Mouse (Mus musculus): ENCODE measurements around the gene Btnl6. TPM values are rescaled to one million over a fixed set of nuclear protein-coding genes. Genes with fewer than 3 reads are reported as not detected.
"Not testable (repeated sequence)": the region's sequence is repeated elsewhere in the genome, so short reads cannot be mapped to it uniquely, and the experiment has no call there.

Btnl6 gene
- polyA plus RNA-seq, 1 experiment from 2014 or later: not detected

GRCm38 (mm10) chr17:34496539-34496938, 20.6 kb downstream of the Btnl6 start:
- Histone ChIP-seq H3K4me3 (replicated peaks) (no peak overlapping the region), H3K9me3 (replicated peaks) (no peaks in the 10 kb centered on the region), H3K9ac (no peak overlapping the region), H3K27ac (no peak overlapping the region), H3K36me3 (no peaks in the 10 kb centered on the region), H3K4me2 (no peak overlapping the region), H3K4me1 (no peaks in the 10 kb centered on the region), H3K27me3 (no peaks in the 10 kb centered on the region)
- 58% methylated on average over 2 of the region's 2 CpGs for WGBS
- no peak for ATAC-seq (replicated peaks; ENCODE audit: low FRiP score)

GRCm38 (mm10) chr17:34495156-34495555, 22.0 kb downstream of the Btnl6 start:
- not testable (repeated sequence) for H3K36me3 ChIP-seq; H3K4me3 ChIP-seq (replicated peaks); H3K27me3 ChIP-seq; ATAC-seq (replicated peaks; ENCODE audit: low FRiP score); H3K4me2 ChIP-seq; H3K4me1 ChIP-seq; H3K27ac ChIP-seq; H3K9me3 ChIP-seq (replicated peaks); H3K9ac ChIP-seq
- WGBS: 81% methylated on average over 2 of the region's 2 CpGs

GRCm38 (mm10) chr17:34492796-34493195, 24.4 kb downstream of the Btnl6 start:
- H3K27ac ChIP-seq: no peak overlapping the region
- H3K9ac ChIP-seq: no peak overlapping the region
- H3K27me3 ChIP-seq: no peaks in the 10 kb centered on the region
- no peaks in the 10 kb centered on the region for H3K36me3 ChIP-seq
- H3K4me2 ChIP-seq: no peak overlapping the region
- no peaks in the 10 kb centered on the region for H3K9me3 ChIP-seq (replicated peaks)
- no peak overlapping the region for H3K4me3 ChIP-seq (replicated peaks)
- no peak for ATAC-seq (replicated peaks; ENCODE audit: low FRiP score)
- no peaks in the 10 kb centered on the region for H3K4me1 ChIP-seq

- not testable (repeated sequence) for H3K9ac ChIP-seq; H3K27me3 ChIP-seq; ATAC-seq (replicated peaks; ENCODE audit: low FRiP score); H3K4me2 ChIP-seq; H3K36me3 ChIP-seq; H3K4me1 ChIP-seq; H3K9me3 ChIP-seq (replicated peaks); H3K4me3 ChIP-seq (replicated peaks); H3K27ac ChIP-seq
- WGBS: 78% methylated on average over 5 of the region's 5 CpGs
Observed at GRCm38 (mm10) chr17:34477238-34478013, 39.7 kb downstream of the Btnl6 start, which contains the start of gene Btnl4. Gene Btnl4 (minus strand): TSS chr17:34477318.

GRCm38 (mm10) chr17:34476427-34476826, 40.7 kb downstream of the Btnl6 start:
- Histone ChIP-seq H3K9ac (no peak overlapping the region), H3K4me1 (no peaks in the 10 kb centered on the region), H3K9me3 (replicated peaks) (no peaks in the 10 kb centered on the region), H3K4me3 (replicated peaks) (no peak overlapping the region), H3K4me2 (no peak overlapping the region), H3K27ac (no peak overlapping the region), H3K27me3 (no peaks in the 10 kb centered on the region), H3K36me3 (no peaks in the 10 kb centered on the region)
- WGBS: 92% methylated on average over 1 of the region's 2 CpGs
- no peak for ATAC-seq (replicated peaks; ENCODE audit: low FRiP score)

- no peak for ATAC-seq (replicated peaks; ENCODE audit: low FRiP score)
Observed at GRCm38 (mm10) chr17:34475060-34475459, 42.1 kb downstream of the Btnl6 start.

GRCm38 (mm10) chr17:34470491-34470890, 46.7 kb downstream of the Btnl6 start:
- WGBS: 80% methylated on average over 2 of the region's 2 CpGs
- no peak for ATAC-seq (replicated peaks; ENCODE audit: low FRiP score)
- no peaks in the 10 kb centered on the region for H3K36me3 ChIP-seq

More at GRCm38 (mm10) chr17:34475060-34475459, 42.1 kb downstream of the Btnl6 start:
- H3K27ac ChIP-seq: no peak overlapping the region
- WGBS: 74% methylated on average over 3 of the region's 3 CpGs
- H3K9me3 ChIP-seq (replicated peaks): no peaks in the 10 kb centered on the region
- no peak overlapping the region for H3K4me3 ChIP-seq (replicated peaks)
- 0 out of 2 replicates have a peak, but pooled peaks cover 1% of the 10 kb centered on the region for H3K27me3 ChIP-seq
- H3K4me2 ChIP-seq: no peak overlapping the region
- H3K36me3 ChIP-seq: no peaks in the 10 kb centered on the region
- H3K9ac ChIP-seq: no peak overlapping the region
- no peaks in the 10 kb centered on the region for H3K4me1 ChIP-seq

GRCm38 (mm10) chr17:34465906-34466305, 51.2 kb downstream of the Btnl6 start:
- H3K4me2 ChIP-seq; H3K36me3 ChIP-seq; H3K27ac ChIP-seq; H3K9ac ChIP-seq; ATAC-seq (replicated peaks; ENCODE audit: low FRiP score); H3K4me3 ChIP-seq (replicated peaks); H3K4me1 ChIP-seq; H3K27me3 ChIP-seq; H3K9me3 ChIP-seq (replicated peaks): not testable (repeated sequence)

More at GRCm38 (mm10) chr17:34470491-34470890, 46.7 kb downstream of the Btnl6 start:
- H3K27me3 ChIP-seq: 0 out of 2 replicates have a peak, but pooled peaks cover 3% of the 10 kb centered on the region
- H3K4me2 ChIP-seq: no peak overlapping the region
- no peak overlapping the region for H3K27ac ChIP-seq
- no peaks in the 10 kb centered on the region for H3K9me3 ChIP-seq (replicated peaks)
- no peak overlapping the region for H3K4me3 ChIP-seq (replicated peaks)
- no peak overlapping the region for H3K9ac ChIP-seq
- H3K4me1 ChIP-seq: no peaks in the 10 kb centered on the region

GRCm38 (mm10) chr17:34459255-34459654, 57.9 kb downstream of the Btnl6 start:
- no peak overlapping the region for H3K9ac ChIP-seq
- H3K4me3 ChIP-seq (replicated peaks): no peak overlapping the region
- no peaks in the 10 kb centered on the region for H3K36me3 ChIP-seq
- no peaks in the 10 kb centered on the region for H3K9me3 ChIP-seq (replicated peaks)
- 86% methylated on average over 3 of the region's 3 CpGs for WGBS
- H3K27me3 ChIP-seq: no peaks in the 10 kb centered on the region
- no peak overlapping the region for H3K4me2 ChIP-seq
- ATAC-seq (replicated peaks; ENCODE audit: low FRiP score): no peak
- H3K4me1 ChIP-seq: no peaks in the 10 kb centered on the region
- no peak overlapping the region for H3K27ac ChIP-seq

Other genes with a start within 250 kb of the Btnl6 start
- 2.1 and 2.3 TPM in 2 replicates for gene H2-Aa, start 229.5 kb downstream of the Btnl6 start, polyA plus RNA-seq (2015; fragmentation: Nextera tagmentation; extraction: Ambion mirVana)
- gene H2-Eb1, start 211.5 kb downstream of the Btnl6 start, polyA plus RNA-seq (2015; fragmentation: Nextera tagmentation; extraction: Ambion mirVana): 6.2 and 6.9 TPM in 2 replicates
- gene H2-Eb2, start 191.7 kb downstream of the Btnl6 start, polyA plus RNA-seq (2015; fragmentation: Nextera tagmentation; extraction: Ambion mirVana): not detected in 2 replicates
- 0.08 and 0.16 TPM in 2 replicates for gene Btnl2, start 162.5 kb downstream of the Btnl6 start, polyA plus RNA-seq (2015; fragmentation: Nextera tagmentation; extraction: Ambion mirVana)
- gene Btnl1, start 140.2 kb downstream of the Btnl6 start, polyA plus RNA-seq (2015; fragmentation: Nextera tagmentation; extraction: Ambion mirVana): not detected in 2 replicates
- 0.32 and 0.77 TPM in 2 replicates for gene BC051142, start 118.5 kb downstream of the Btnl6 start, polyA plus RNA-seq (2015; fragmentation: Nextera tagmentation; extraction: Ambion mirVana)
- gene Btnl4, start 40.0 kb downstream of the Btnl6 start, polyA plus RNA-seq (2015; fragmentation: Nextera tagmentation; extraction: Ambion mirVana): 0.09 TPM in 1 of 2 replicates, not detected in the other
- 8.7 and 11.8 TPM in 2 replicates for gene Notch4, start 46.9 kb upstream of the Btnl6 start, polyA plus RNA-seq (2015; fragmentation: Nextera tagmentation; extraction: Ambion mirVana)
- 20.8 and 22.6 TPM in 2 replicates for gene Gpsm3, start 72.5 kb upstream of the Btnl6 start, polyA plus RNA-seq (2015; fragmentation: Nextera tagmentation; extraction: Ambion mirVana)
- gene Pbx2, start 73.9 kb upstream of the Btnl6 start, polyA plus RNA-seq (2015; fragmentation: Nextera tagmentation; extraction: Ambion mirVana): 14.9 and 16.7 TPM in 2 replicates
- 6.5 and 7.5 TPM in 2 replicates for gene Ager, start 80.5 kb upstream of the Btnl6 start, polyA plus RNA-seq (2015; fragmentation: Nextera tagmentation; extraction: Ambion mirVana)
- 166 and 168 TPM in 2 replicates for gene Rnf5, start 86.3 kb upstream of the Btnl6 start, polyA plus RNA-seq (2015; fragmentation: Nextera tagmentation; extraction: Ambion mirVana)
- gene Agpat1, start 86.9 kb upstream of the Btnl6 start, polyA plus RNA-seq (2015; fragmentation: Nextera tagmentation; extraction: Ambion mirVana): 60.8 and 72.2 TPM in 2 replicates
- 3.5 and 4.4 TPM in 2 replicates for gene Egfl8, start 98.6 kb upstream of the Btnl6 start, polyA plus RNA-seq (2015; fragmentation: Nextera tagmentation; extraction: Ambion mirVana)
- 36.5 and 39.1 TPM in 2 replicates for gene Ppt2, start 111.2 kb upstream of the Btnl6 start, polyA plus RNA-seq (2015; fragmentation: Nextera tagmentation; extraction: Ambion mirVana)
- 0.24 and 0.35 TPM in 2 replicates for gene Prrt1, start 112.2 kb upstream of the Btnl6 start, polyA plus RNA-seq (2015; fragmentation: Nextera tagmentation; extraction: Ambion mirVana)
- 17.2 and 18.4 TPM in 2 replicates for gene Fkbpl, start 127.4 kb upstream of the Btnl6 start, polyA plus RNA-seq (2015; fragmentation: Nextera tagmentation; extraction: Ambion mirVana)
- 86.2 and 98.2 TPM in 2 replicates for gene Atf6b, start 129.8 kb upstream of the Btnl6 start, polyA plus RNA-seq (2015; fragmentation: Nextera tagmentation; extraction: Ambion mirVana)
- gene Tnxb, start 153.2 kb upstream of the Btnl6 start, polyA plus RNA-seq (2015; fragmentation: Nextera tagmentation; extraction: Ambion mirVana): 0.35 and 0.75 TPM in 2 replicates
- 0.73 and 2.0 TPM in 2 replicates for gene C4b, start 226.5 kb upstream of the Btnl6 start, polyA plus RNA-seq (2015; fragmentation: Nextera tagmentation; extraction: Ambion mirVana)